Mouse (Mus musculus) heart, postnatal 10 days (tissue): ENCODE results near the gene Tmem236. TPM values are rescaled to one million over a fixed set of nuclear protein-coding genes. Genes with fewer than 3 reads are reported as not detected.

Source experiments
- DNase-seq, 2 experiments: peaks; one replicate each; pipeline ENCODE4 v3.0.0; 2021
- intact Hi-C: fragments of 180-260 bp; cut with DNase I; formaldehyde crosslinking; loops from one replicate; pipeline ENCODE4 v1.15.1; 2025
- microRNA-seq, 2 experiments: library from miRNA; unstranded; fragments of <30 nt; microRNA quantifications; one replicate each; pipeline ENCODE4 v1.2.0; 2022
- total RNA-seq, 2 experiments: library from RNA; stranded (reverse); gene quantifications; 2 replicates each; pipeline ENCODE4 v1.2.3; 2021

Tmem236 gene
- total RNA-seq, 2 experiments from 2014 or later: not detected

GRCm38 (mm10) chr2:14237723-14238122 is 63.4 kb downstream of the Tmem236 start:
- intact Hi-C loops: no loop called here
- DNase-seq: no peak

- intact Hi-C loops: no loop called here
- no peak for DNase-seq
Observed at GRCm38 (mm10) chr2:14239151-14239550, 64.8 kb downstream of the Tmem236 start.

- intact Hi-C loops: no loop called here
- no peak for DNase-seq
Observed at GRCm38 (mm10) chr2:14244157-14244556, 69.8 kb downstream of the Tmem236 start.

GRCm38 (mm10) chr2:14244668-14245067 is 70.3 kb downstream of the Tmem236 start:
- intact Hi-C loops: no loop called here
- DNase-seq: no peak

GRCm38 (mm10) chr2:14249839-14250564 is 75.7 kb downstream of the Tmem236 start:
- no peak for DNase-seq
- intact Hi-C loops: no loop called here

GRCm38 (mm10) chr2:14251938-14252337 is 77.6 kb downstream of the Tmem236 start:
- DNase-seq: no peak
- intact Hi-C loops: no loop called here

- intact Hi-C loops: no loop called here
- no peak for DNase-seq
Observed at GRCm38 (mm10) chr2:14258345-14258850, 84.1 kb downstream of the Tmem236 start.

GRCm38 (mm10) chr2:14262090-14262489 is 87.8 kb downstream of the Tmem236 start:
- intact Hi-C loops: no loop called here
- no peak for DNase-seq

- DNase-seq: peak in 1 of 2 experiments; percentile 15
- intact Hi-C loops: no loop called here
Observed at GRCm38 (mm10) chr2:14269160-14269559, 94.8 kb downstream of the Tmem236 start.

Small RNAs within 50 kb of the gene (microRNA-seq; reads per million reads assigned to microRNA genes)
- 9.0 to 23.6 reads per million in 2 experiments for gene Mir511

Other genes starting within 250 kb of the Tmem236 start
- gene Hacd1, start 118.4 kb upstream of the Tmem236 start, total RNA-seq: 100 to 1,000 TPM; 214 TPM
- gene Stam, start 100.4 kb upstream of the Tmem236 start, total RNA-seq: 10 to 100 TPM; 37.7 to 40.5 TPM
- gene Mrc1, start 54.9 kb downstream of the Tmem236 start, total RNA-seq: 10 to 100 TPM; 15.8 to 19.7 TPM
- gene Slc39a12, start 213.8 kb downstream of the Tmem236 start, total RNA-seq: not detected